Mouse (Mus musculus): ENCODE measurements around the gene Il17rc.
A peak's percentile ranks its signal among the peaks of the same experiment; 100 is the strongest.

Il17rc gene

DNA sequence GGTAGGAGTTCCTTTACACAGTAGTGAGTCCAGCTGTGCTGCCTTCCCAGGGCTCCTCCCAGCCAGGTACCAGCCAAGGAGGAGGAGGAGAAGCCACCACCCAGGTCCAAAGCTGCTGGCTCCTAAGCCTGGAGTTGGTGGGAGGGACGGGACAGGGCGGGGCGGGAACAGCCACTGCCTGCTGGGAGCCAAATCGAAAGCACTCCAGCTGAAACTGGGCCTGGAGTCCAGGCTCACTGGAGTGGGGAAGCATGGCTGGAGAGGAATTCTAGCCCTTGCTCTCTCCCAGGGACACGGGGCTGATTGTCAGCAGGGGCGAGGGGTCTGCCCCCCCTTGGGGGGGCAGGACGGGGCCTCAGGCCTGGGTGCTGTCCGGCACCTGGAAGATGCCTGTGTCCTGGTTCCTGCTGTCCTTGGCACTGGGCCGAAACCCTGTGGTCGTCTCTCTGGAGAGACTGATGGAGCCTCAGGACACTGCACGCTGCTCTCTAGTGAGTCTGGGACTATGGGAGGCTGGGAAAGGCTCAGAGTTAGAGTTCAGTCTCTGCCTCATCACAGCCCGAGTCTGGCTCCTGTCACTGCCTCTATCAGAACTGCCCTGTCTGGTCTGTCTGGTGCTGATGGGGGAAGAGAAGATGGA is at the start of gene Il17rc:
Gene Il17rc, plus strand, starts transcription at position 131 of the 640 bp plus-strand sequence.
- no peak for DNase-seq (ENCODE audit: low read depth, low spot score)

- no peak for DNase-seq (ENCODE audit: low read depth, low spot score)
These were observed 48.2 kb upstream of the Il17rc start for GRCm38 (mm10) chr6:113423000-113423399.

DNA sequence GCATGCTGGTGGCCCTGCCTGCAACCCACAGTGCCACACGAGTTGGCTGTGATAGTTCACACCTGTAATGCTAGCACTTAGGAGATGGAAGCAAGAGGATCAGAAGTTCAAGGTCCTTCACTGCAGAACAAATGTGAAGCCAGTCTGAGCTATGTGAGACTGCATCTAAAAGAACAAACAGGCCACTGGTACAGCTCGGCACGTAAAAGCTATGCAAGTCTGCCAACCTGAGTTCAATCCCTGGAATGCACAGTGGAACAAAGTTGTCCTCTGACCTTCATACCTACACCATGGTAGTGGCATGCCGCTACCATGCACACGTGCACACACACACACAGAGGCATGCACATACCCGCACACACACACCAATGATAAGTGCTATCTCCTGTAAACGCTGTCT is 47.0 kb upstream of the Il17rc start:
- DNase-seq (ENCODE audit: low read depth, low spot score): no peak

GRCm38 (mm10) chr6:113426696-113427095 is 44.5 kb upstream of the Il17rc start:
- DNase-seq (ENCODE audit: low read depth, low spot score): no peak

- peak; percentile 74 for DNase-seq (ENCODE audit: low read depth, low spot score)
These were observed 43.8 kb upstream of the Il17rc start for GRCm38 (mm10) chr6:113427397-113427796.

- DNase-seq (ENCODE audit: low read depth, low spot score): no peak
These were observed 43.2 kb upstream of the Il17rc start for GRCm38 (mm10) chr6:113428006-113428405.

DNA sequence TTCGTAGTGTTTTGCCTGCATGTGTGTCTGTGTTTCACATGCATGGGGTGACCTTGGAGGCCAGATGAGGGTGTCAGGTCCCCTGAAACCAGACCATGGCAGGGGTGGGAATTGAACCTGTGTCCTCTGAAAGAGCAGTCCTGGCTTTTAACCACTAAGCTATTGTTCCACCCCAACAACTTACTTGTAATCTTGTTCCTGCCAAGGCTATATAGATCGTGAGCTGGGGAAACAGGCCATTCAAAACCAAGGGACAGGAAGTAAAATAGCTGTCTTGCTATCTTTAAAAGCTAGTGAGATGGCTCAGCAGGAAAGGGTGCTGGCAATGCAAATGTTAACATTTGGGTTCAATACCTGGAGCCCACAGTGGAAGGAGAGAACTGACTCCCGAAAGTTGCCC is 41.3 kb upstream of the Il17rc start:
- no peak for DNase-seq (ENCODE audit: low read depth, low spot score)

- DNase-seq (ENCODE audit: low read depth, low spot score): no peak
These were observed 40.4 kb upstream of the Il17rc start for GRCm38 (mm10) chr6:113430846-113431245.

DNA sequence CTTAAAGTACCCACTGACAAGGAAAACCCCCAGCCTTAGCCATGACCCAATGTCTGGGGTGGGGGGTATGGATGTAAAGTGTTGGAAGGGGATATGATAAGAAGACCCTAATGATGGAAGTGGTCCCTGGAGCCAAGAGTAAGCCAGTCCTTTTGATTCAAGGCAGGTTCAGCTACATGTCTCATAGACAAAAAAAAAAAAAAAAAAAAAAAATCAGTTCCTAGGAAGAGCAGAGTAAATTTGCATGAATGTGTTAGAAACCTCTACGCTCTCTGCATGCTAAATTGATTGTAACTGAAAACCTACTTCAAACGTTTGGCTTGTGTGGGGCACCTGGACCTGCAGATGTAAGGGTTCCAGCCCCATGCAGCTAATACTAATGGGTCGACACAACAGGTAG is 39.4 kb upstream of the Il17rc start:
- DNase-seq (ENCODE audit: low read depth, low spot score): no peak

DNA sequence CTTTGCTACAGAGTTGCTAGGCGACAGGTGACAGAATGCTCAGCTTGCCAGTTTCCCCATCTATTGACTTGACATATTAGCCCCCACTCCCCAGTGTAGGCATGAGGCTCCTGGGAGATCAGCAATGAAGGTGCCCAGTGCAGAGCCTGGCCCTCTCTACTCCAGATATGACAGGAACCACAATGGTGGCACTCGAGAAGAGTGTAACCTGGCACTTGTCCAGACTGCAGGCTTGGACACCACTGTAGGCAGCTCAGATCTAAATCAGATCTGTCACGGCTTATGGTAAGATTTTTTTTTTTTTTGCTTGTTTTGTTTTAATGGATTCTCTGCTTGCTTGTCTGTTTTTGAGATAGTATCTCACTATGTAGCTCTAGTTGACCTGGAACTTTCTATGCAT is 37.6 kb upstream of the Il17rc start:
- no peak for DNase-seq (ENCODE audit: low read depth, low spot score)

DNA sequence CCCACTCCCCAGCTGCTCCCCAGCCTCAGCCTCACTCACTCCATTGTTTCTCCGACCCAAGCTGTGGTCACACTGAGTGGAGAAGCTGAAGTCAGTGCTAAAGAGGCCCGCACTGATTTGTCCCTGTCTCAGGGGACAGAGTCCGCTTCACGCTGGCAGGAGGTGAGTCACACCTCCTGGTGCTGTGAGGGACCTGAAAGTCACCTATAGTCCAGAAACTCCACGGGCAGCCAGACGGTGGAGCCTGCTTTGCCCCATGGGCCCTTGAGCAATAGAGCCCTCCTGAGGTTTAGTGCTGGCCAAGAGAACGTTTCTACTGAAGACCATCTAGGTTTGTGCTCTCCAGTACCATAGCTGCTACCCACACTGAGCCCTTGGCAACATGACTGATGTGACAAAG is 36.5 kb upstream of the Il17rc start:
- DNase-seq (ENCODE audit: low read depth, low spot score): no peak

GRCm38 (mm10) chr6:113435664-113436205 is 35.5 kb upstream of the Il17rc start, which contains the start of gene Cidec:
Gene Cidec, minus strand, starts transcription at chr6:113435760.
- DNase-seq (ENCODE audit: low read depth, low spot score): no peak

DNA sequence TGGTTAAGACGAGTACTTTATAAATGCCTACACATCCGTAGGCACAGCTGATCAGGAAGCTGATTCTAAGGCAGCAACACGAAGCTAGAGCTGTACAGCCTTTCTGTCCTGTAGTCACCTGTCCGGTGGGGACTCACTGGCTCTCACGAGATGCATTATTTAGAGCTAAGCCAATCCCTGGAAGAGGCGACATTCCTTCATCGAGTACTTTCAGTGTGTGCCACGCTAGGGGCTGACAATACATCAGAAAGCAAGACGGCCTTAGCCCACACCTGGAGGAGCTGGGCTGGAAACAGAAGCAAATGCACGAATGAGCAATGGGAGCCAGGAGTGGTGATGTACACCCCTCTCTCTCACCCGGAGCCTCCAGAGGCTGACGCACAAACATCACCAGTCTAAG is 34.1 kb upstream of the Il17rc start:
- no peak for DNase-seq (ENCODE audit: low read depth, low spot score)

DNA sequence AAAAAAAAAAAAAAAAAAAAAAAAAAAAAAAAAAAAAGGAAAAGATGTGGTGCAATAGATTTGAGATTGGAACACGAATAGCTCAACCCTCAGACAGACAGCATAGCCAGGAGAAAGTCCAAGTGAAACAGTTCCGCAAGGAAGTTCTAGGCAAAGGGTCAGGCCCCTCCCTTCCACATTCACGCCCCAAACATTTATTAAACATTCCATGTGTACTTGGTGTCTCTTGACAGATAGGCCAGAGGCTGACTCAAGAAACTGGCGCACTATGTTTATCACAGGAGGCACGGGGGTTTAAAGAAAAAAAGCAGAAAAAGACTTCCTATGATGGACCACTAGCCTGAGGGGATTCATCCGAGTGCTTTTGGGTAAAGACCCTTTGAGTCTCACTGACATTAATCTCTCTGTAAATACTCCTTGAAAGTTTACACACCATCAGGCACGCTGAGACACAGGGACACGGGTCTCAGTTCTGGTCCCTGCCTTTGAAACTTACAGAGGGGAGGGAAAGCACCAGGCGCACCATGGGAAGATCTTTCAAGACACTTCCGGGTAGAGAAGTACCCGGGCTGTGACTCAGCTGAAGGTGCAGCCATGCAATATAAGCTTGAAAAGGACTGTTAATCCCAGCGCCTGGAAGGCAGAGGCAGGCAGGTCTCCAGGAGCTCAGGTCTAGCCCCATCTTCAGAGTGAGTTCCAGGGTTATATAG is 32.4 kb upstream of the Il17rc start:
- DNase-seq (ENCODE audit: low read depth, low spot score): no peak

- no peak for DNase-seq (ENCODE audit: low read depth, low spot score)
These were observed 30.5 kb upstream of the Il17rc start for GRCm38 (mm10) chr6:113440686-113441085.

DNA sequence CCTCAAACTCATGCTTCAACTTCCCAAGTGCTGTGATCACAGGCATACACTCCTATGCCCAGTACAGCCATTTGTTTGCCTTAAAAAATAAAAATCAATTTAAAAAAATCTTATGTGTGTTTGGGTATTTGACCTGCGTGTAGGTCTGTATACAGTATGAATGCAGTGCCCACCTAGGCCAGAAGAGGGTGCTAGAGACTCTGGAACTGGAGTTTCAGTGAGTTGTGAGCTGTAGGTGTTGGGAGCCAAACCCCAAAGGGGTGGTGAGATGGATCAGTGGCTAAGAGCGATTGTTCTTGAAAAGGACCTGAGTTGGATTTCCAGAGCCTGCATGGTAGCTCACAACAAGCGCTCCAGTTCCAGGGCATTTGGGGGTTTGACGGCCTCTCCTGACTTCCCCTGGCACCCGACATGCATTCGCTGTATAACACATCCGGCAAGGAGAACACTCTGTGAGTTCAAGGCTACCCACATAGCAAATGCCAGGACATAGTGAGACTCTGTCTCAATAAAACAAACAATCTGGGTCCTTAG is 30.0 kb upstream of the Il17rc start:
- DNase-seq (ENCODE audit: low read depth, low spot score): peak; percentile 74

GRCm38 (mm10) chr6:113442087-113442441 is 29.2 kb upstream of the Il17rc start:
- no peak for DNase-seq (ENCODE audit: low read depth, low spot score)

GRCm38 (mm10) chr6:113442442-113443090 is 28.7 kb upstream of the Il17rc start, which contains the start of gene Jagn1:
Gene Jagn1, plus strand, starts transcription at chr6:113442569.
- DNase-seq (ENCODE audit: low read depth, low spot score): peak; percentile 91

GRCm38 (mm10) chr6:113443091-113443490 is 28.1 kb upstream of the Il17rc start:
- DNase-seq (ENCODE audit: low read depth, low spot score): peak; percentile 47

GRCm38 (mm10) chr6:113444207-113444965 is 26.8 kb upstream of the Il17rc start:
- no peak for DNase-seq (ENCODE audit: low read depth, low spot score)

DNA sequence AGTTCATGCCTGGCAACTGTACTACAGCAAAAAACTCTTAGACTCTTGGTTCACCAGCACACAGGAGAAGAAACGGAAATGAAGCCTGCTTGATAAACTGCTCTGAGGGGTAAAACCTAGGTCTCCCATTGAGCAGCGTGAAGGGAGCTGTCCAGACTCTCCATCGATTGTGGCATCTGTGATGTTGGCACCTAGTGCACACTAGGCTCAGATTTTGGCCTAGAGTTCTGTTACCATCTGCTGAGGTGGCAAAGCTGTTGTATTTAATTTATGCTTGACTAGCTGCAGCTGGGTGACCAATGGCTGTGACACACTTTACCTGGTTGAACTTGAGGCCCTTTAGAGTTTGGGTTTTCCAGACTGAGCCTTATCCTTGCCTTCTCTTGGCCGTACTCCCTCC is 23.6 kb upstream of the Il17rc start:
- no peak for DNase-seq (ENCODE audit: low read depth, low spot score)

DNA sequence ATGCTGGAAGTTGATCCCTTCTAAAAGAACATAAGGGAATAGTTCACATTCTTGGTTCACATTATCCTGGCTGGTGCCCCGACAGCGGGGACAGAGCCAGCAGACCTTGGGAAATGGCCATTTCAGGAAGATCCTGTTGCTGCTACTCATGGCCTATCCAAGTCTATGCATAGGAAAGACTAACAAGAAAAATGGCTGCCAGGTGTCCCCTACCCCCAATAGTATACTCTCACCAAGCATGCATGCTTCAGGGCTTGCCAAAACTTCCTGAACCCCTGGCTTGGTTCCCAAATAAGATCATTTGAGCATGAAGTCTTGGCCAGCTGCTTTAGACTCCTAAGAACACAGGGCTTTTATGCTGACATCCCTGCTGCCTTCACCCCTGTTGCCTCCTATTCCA is 19.4 kb upstream of the Il17rc start:
- no peak for DNase-seq (ENCODE audit: low read depth, low spot score)

Measured in WW6 (cell line).